Mouse (Mus musculus): ENCODE data around the gene Esrrg. TPM values are rescaled to one million over a fixed set of nuclear protein-coding genes. Genes with fewer than 3 reads are reported as not detected.
A peak's percentile ranks its signal among the peaks of the same experiment; 100 is the strongest.

The Esrrg gene
- polyA plus RNA-seq (2015; fragmentation: Nextera tagmentation; extraction: Ambion mirVana): 23.0 and 23.5 TPM in 2 replicates

DNA sequence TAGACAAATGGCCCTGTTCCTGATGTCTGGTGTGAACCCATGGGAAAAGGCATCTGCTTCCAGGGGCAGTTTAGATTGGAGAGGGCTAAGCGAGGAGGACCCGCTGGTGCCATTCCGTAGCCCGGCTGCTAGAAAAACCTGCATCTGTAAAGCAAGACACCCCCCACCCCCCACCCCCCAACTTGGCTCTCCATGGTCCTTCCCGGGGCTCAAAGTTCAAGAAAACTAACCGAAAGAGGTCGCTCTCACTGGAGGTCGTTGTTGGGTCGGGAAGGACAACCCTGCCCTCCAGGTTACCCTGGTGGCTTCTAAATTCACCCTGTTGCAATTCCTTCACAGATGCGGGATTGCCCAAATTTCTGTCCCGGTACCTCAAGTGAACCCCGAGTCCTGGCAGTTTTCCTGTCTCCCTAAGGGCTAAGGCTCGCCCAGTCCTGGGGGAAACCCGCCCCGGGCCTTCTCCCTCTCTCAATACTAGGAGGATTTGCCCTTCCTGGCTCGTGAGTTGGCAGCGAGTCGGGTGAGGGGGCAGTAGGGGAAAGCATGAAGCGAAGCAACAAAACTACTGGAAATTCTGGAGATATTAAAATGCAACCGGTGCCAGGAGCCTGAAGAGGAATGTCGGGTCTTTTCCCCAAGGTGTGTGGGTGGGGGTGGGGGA lies at the start of gene Esrrg:
Esrrg (plus strand) TSS at position 531 of the 661 bp plus-strand sequence.
- WGBS: 7% methylated on average over 21 of the region's 21 CpGs
- H3K4me3 ChIP-seq (ENCODE audit: low read length): peak within 1 kb of the TSS; percentile 77
- no peak for ATAC-seq (replicated peaks; ENCODE audit: extremely low read depth, insufficient read depth, low FRiP score)
- H3K36me3 ChIP-seq (ENCODE audit: control insufficient read depth, insufficient read depth): no peaks in the 10 kb centered on the region
- peak within 1 kb of the TSS; percentile 86 for H3K9ac ChIP-seq (ENCODE audit: low read length)
- H3K4me2 ChIP-seq (ENCODE audit: low read depth, low read length): peak within 1 kb of the TSS; percentile 93
- H3K9me3 ChIP-seq (replicated peaks; ENCODE audit: control insufficient read depth, low read length): no peaks in the 10 kb centered on the region
- H3K27me3 ChIP-seq (ENCODE audit: control insufficient read depth, insufficient read depth, low read length): peaks cover 35% of the 10 kb centered on the region
- H3K27ac ChIP-seq (ENCODE audit: low read length): peak within 1 kb of the TSS; percentile 82
- H3K4me1 ChIP-seq (ENCODE audit: control insufficient read depth, insufficient read depth, low read length): peaks cover 25% of the 10 kb centered on the region

- no peak overlapping the region for H3K9ac ChIP-seq (ENCODE audit: low read length)
- no peak overlapping the region for H3K27ac ChIP-seq (ENCODE audit: low read length)
- H3K4me2 ChIP-seq (ENCODE audit: low read depth, low read length): no peak overlapping the region
- H3K4me3 ChIP-seq (ENCODE audit: low read length): no peak overlapping the region
- H3K9me3 ChIP-seq (replicated peaks; ENCODE audit: control insufficient read depth, low read length): no peaks in the 10 kb centered on the region
- no peaks in the 10 kb centered on the region for H3K4me1 ChIP-seq (ENCODE audit: control insufficient read depth, insufficient read depth, low read length)
- ATAC-seq (replicated peaks; ENCODE audit: extremely low read depth, insufficient read depth, low FRiP score): no peak
- no peaks in the 10 kb centered on the region for H3K36me3 ChIP-seq (ENCODE audit: control insufficient read depth, insufficient read depth)
- no peaks in the 10 kb centered on the region for H3K27me3 ChIP-seq (ENCODE audit: control insufficient read depth, insufficient read depth, low read length)
These were observed 24.6 kb upstream of the Esrrg start for GRCm38 (mm10) chr1:187583982-187584381.

- no peak for ATAC-seq (replicated peaks; ENCODE audit: extremely low read depth, insufficient read depth, low FRiP score)
- Histone ChIP-seq H3K4me2 (ENCODE audit: low read depth, low read length) (no peak overlapping the region), H3K9ac (ENCODE audit: low read length) (no peak overlapping the region), H3K4me1 (ENCODE audit: control insufficient read depth, insufficient read depth, low read length) (no peaks in the 10 kb centered on the region), H3K9me3 (replicated peaks; ENCODE audit: control insufficient read depth, low read length) (no peaks in the 10 kb centered on the region), H3K4me3 (ENCODE audit: low read length) (no peak overlapping the region), H3K27ac (ENCODE audit: low read length) (no peak overlapping the region), H3K36me3 (ENCODE audit: control insufficient read depth, insufficient read depth) (no peaks in the 10 kb centered on the region), H3K27me3 (ENCODE audit: control insufficient read depth, insufficient read depth, low read length) (no peaks in the 10 kb centered on the region)
- 81% methylated on average over 8 of the region's 8 CpGs for WGBS
These were observed 22.0 kb upstream of the Esrrg start for GRCm38 (mm10) chr1:187586541-187587075.

DNA sequence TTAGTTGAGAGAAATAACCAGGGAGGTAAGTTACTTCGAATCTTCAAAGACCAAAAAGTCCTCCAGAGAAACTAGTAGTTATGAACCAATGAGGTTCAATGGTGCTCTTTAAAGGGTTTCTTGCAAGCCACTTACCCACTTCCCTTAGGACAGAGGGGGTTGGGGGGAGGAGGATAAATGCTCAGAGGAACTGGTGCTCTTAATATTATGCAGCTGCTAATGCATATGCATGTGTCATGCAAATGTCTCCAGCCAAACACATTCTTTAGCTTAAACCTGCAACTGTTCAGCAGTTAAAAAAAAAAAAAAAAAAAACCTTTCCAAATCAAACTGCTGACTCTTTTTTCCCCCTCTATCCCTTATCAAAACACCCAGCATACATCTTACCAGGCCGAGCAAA lies 5.6 kb upstream of the Esrrg start:
- peaks cover 13% of the 10 kb centered on the region for H3K4me1 ChIP-seq (ENCODE audit: control insufficient read depth, insufficient read depth, low read length)
- no peak overlapping the region for H3K4me3 ChIP-seq (ENCODE audit: low read length)
- H3K9ac ChIP-seq (ENCODE audit: low read length): no peak overlapping the region
- WGBS: 60% methylated on average over 2 of the region's 2 CpGs
- peaks cover 22% of the 10 kb centered on the region for H3K27me3 ChIP-seq (ENCODE audit: control insufficient read depth, insufficient read depth, low read length)
- H3K36me3 ChIP-seq (ENCODE audit: control insufficient read depth, insufficient read depth): no peaks in the 10 kb centered on the region
- peaks cover 5% of the 10 kb centered on the region for H3K9me3 ChIP-seq (replicated peaks; ENCODE audit: control insufficient read depth, low read length)
- no peak overlapping the region for H3K27ac ChIP-seq (ENCODE audit: low read length)
- no peak overlapping the region for H3K4me2 ChIP-seq (ENCODE audit: low read depth, low read length)
- no peak for ATAC-seq (replicated peaks; ENCODE audit: extremely low read depth, insufficient read depth, low FRiP score)

DNA sequence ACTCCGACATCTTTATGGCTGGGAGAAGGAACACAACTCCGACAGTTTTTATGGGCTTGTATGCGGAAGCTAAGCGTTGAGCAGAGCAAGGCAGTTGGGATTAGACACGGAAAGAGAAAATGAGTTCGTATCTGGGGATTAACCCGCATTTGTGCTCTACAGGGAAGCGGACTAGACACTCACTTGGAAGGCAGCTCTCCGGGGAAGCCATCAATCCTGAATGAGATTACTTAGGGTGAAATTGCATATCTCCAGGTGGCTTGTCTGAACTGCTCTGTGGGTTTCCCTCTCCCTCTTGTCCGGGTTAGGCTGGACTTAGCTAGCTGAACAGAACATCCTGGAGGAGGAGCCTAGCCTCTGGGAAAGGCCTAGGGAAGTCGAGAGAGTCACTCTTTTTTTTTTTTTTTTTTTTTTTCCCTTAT lies 4.5 kb upstream of the Esrrg start:
- Histone ChIP-seq H3K4me1 (ENCODE audit: control insufficient read depth, insufficient read depth, low read length) (peaks cover 18% of the 10 kb centered on the region), H3K4me2 (ENCODE audit: low read depth, low read length) (no peak overlapping the region; the same call in 1 of the 2 replicates), H3K9me3 (replicated peaks; ENCODE audit: control insufficient read depth, low read length) (peaks cover 5% of the 10 kb centered on the region), H3K4me3 (ENCODE audit: low read length) (no peak overlapping the region), H3K27ac (ENCODE audit: low read length) (no peak overlapping the region), H3K9ac (ENCODE audit: low read length) (no peak overlapping the region), H3K27me3 (ENCODE audit: control insufficient read depth, insufficient read depth, low read length) (peaks cover 28% of the 10 kb centered on the region), H3K36me3 (ENCODE audit: control insufficient read depth, insufficient read depth) (no peaks in the 10 kb centered on the region)
- ATAC-seq (replicated peaks; ENCODE audit: extremely low read depth, insufficient read depth, low FRiP score): no peak
- 38% methylated on average over 11 of the region's 11 CpGs for WGBS

- peaks cover 28% of the 10 kb centered on the region for H3K27me3 ChIP-seq (ENCODE audit: control insufficient read depth, insufficient read depth, low read length)
- no peak overlapping the region for H3K27ac ChIP-seq (ENCODE audit: low read length)
- WGBS: 53% methylated on average over 24 of the region's 24 CpGs
- H3K4me3 ChIP-seq (ENCODE audit: low read length): peak overlapping the region; percentile 42
- H3K36me3 ChIP-seq (ENCODE audit: control insufficient read depth, insufficient read depth): no peaks in the 10 kb centered on the region
- H3K9ac ChIP-seq (ENCODE audit: low read length): no peak overlapping the region
- H3K4me1 ChIP-seq (ENCODE audit: control insufficient read depth, insufficient read depth, low read length): peaks cover 21% of the 10 kb centered on the region
- no peak for ATAC-seq (replicated peaks; ENCODE audit: extremely low read depth, insufficient read depth, low FRiP score)
- peaks cover 5% of the 10 kb centered on the region for H3K9me3 ChIP-seq (replicated peaks; ENCODE audit: control insufficient read depth, low read length)
- peak overlapping the region; percentile 66 for H3K4me2 ChIP-seq (ENCODE audit: low read depth, low read length)
These were observed 3.8 kb upstream of the Esrrg start for GRCm38 (mm10) chr1:187604691-187605310.

DNA sequence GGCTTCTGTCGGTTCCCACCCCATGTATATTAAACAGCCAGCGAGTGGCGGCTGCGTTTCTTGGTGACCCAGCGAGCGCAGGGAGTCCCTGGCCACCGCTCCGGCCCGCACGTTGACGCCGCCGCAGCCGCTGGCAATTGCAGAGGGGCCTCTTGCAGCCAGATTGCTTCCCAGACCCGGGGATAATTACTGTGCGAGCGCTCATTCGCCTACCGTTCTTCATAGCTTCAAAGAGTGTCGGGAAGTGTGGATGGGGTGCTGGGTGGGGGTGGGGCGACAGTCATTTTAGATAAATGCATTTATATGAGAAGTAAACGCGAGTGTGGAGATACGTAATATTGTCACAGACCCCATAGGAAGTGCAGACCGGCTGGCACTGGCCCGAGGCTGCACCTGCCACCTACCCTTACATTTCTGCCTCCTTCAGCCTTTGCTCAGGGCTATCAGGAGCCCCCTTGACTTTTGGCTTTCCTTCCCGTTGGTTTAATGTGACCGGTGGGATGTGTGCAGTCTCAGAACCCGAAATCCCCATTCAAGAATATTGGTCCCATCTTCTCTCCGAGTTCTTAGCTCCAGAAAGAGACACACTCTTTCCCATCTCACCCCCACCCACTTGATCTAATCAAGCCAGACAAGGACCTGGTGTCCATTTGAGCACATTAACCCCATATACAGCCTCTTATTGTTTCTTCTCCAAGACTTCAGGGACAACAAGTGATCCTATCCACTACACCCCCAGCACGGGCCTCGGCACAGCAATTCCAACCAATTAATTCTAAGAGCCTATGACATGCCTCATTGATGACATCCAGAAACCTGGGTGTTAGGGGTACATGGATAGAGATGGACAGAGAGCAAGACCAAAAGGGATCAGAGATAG lies 3.0 kb upstream of the Esrrg start:
- WGBS: 12% methylated on average over 32 of the region's 32 CpGs
- Histone ChIP-seq H3K4me2 (ENCODE audit: low read depth, low read length) (peak overlapping the region; percentile 66), H3K9me3 (replicated peaks; ENCODE audit: control insufficient read depth, low read length) (peaks cover 5% of the 10 kb centered on the region), H3K9ac (ENCODE audit: low read length) (0 out of 2 replicates have a peak overlapping the region, but pooled peaks have one; percentile 31), H3K36me3 (ENCODE audit: control insufficient read depth, insufficient read depth) (no peaks in the 10 kb centered on the region), H3K27ac (ENCODE audit: low read length) (no peak overlapping the region), H3K4me1 (ENCODE audit: control insufficient read depth, insufficient read depth, low read length) (peaks cover 25% of the 10 kb centered on the region), H3K27me3 (ENCODE audit: control insufficient read depth, insufficient read depth, low read length) (peaks cover 31% of the 10 kb centered on the region), H3K4me3 (ENCODE audit: low read length) (peak overlapping the region; percentile 42)
- no peak for ATAC-seq (replicated peaks; ENCODE audit: extremely low read depth, insufficient read depth, low FRiP score)

DNA sequence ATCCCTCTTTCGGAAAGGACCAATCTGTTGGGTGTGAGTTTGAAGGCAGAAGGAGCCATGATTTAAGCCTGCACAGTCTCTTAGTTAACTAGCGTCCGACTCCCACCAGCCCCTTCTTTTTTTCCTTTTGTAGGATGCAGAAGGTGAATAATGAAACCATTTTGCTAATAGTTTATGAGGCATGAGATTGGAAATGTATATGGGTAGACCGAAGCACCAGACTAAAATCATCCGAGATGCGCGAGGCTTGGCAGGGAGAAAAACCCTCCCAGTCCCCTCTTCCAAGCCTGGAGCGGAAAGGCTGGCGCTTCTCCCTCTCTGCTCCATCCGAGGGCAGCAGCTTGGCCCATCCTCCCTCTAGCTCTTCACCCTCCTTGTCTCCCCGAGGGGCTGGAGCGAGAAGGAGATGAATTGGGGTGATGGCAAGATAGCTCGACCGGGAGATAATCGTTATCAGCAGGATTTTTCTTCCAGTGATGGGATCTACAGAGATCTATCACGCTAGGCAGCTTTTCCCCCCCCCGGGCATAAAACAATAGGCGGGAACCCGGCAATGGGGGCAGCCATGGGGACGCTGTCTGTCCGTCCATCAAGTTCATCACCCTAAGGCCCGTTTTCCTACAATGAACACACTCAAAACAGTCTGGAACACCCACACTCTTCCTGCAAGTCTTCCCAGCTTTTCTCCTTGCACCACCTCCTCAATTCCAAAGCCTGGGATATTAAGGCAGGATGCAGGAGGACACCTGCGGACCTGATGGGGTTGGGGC lies 2.1 kb upstream of the Esrrg start:
- no peak overlapping the region for H3K4me2 ChIP-seq (ENCODE audit: low read depth, low read length)
- H3K9me3 ChIP-seq (replicated peaks; ENCODE audit: control insufficient read depth, low read length): no peaks in the 10 kb centered on the region
- H3K9ac ChIP-seq (ENCODE audit: low read length): no peak overlapping the region
- H3K27me3 ChIP-seq (ENCODE audit: control insufficient read depth, insufficient read depth, low read length): peaks cover 35% of the 10 kb centered on the region
- H3K36me3 ChIP-seq (ENCODE audit: control insufficient read depth, insufficient read depth): no peaks in the 10 kb centered on the region
- no peak overlapping the region for H3K27ac ChIP-seq (ENCODE audit: low read length)
- ATAC-seq (replicated peaks; ENCODE audit: extremely low read depth, insufficient read depth, low FRiP score): no peak
- peaks cover 25% of the 10 kb centered on the region for H3K4me1 ChIP-seq (ENCODE audit: control insufficient read depth, insufficient read depth, low read length)
- H3K4me3 ChIP-seq (ENCODE audit: low read length): no peak overlapping the region
- WGBS: 27% methylated on average over 23 of the region's 23 CpGs

Measured in heart, embryonic 16.5 days (tissue).